Mouse (Mus musculus): ENCODE measurements at regions not wholly inside any gene's neighbourhood (a gene's known extent, or its start where the extent isn't known, plus 50 kb on each side); places are given as distances from the start of the nearest gene placed in this dataset.

- TF ChIP-seq CTCF (IDR thresholded peaks at IDR 0.05; ENCODE audit: low read depth, low read length) (no peak), TAL1 (conservative IDR thresholded peaks at IDR 0.05; ENCODE audit: low read depth, low read length) (no peak), GATA1 (IDR thresholded peaks at IDR 0.05; ENCODE audit: borderline replicate concordance, low read length) (no peak), GATA2 (IDR thresholded peaks at IDR 0.05; ENCODE audit: borderline replicate concordance, low read depth, low read length) (no peak), POLR2AphosphoS5 (IDR thresholded peaks at IDR 0.05; ENCODE audit: insufficient replicate concordance, low read depth, low read length) (no peak)
Observed at GRCm38 (mm10) chr13:110754548-110754947, 359.7 kb downstream of the Plk2 start.

All from G1E (cell line).